Mouse (Mus musculus): ENCODE data around the gene Grm3.

Gene Grm3

GRCm38 (mm10) chr5:9724956-9725600 lies at the start of gene Grm3:
TSS of gene Grm3 (minus strand) at chr5:9725170.
- no peak for DNase-seq (ENCODE audit: low spot score in 2 of 2)

DNA sequence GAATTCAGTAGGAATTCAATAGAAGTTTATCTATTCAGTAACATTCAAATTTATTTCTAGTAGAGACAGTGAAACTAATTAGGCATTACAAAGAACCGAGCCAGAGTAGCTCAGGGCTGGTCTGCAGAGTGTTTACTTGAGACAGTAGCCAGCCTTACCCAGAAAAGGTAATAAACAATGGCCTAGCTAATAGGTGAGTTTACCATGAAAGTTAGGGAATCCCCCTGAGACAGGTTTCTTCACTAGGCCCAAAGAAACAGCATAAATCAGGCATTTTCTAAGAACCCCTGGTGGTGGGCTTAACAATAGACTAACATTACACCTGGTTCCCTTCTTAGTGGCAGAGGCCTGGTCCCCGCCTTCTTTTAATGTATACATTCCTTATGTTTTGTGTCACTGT lies 30.8 kb upstream of the Grm3 start:
- no peak for DNase-seq (ENCODE audit: low spot score in 2 of 2)

DNA sequence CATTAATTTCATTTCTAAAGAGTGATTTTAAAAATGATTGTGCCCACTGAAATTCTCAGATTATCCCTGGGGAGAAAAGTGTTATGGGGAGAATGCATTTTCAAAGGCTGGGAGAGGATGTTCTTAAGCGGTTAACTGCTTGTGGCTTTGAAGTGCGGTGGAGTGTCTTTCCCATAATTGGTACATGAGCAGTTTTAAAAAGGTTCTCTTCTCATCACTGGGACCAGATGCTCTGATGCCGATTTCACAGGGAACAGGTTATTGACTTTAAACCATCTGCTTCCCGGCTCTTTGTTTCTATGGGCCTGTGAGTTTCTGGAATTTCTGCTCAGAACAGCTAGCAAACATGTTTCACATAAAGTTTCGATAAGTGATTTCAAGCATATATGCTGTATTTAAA lies 23.2 kb upstream of the Grm3 start:
- DNase-seq (ENCODE audit: low spot score in 2 of 2), result no peak

- no peak for DNase-seq (ENCODE audit: low spot score in 2 of 2)
Measured at GRCm38 (mm10) chr5:9744120-9744519, 19.1 kb upstream of the Grm3 start.

DNA sequence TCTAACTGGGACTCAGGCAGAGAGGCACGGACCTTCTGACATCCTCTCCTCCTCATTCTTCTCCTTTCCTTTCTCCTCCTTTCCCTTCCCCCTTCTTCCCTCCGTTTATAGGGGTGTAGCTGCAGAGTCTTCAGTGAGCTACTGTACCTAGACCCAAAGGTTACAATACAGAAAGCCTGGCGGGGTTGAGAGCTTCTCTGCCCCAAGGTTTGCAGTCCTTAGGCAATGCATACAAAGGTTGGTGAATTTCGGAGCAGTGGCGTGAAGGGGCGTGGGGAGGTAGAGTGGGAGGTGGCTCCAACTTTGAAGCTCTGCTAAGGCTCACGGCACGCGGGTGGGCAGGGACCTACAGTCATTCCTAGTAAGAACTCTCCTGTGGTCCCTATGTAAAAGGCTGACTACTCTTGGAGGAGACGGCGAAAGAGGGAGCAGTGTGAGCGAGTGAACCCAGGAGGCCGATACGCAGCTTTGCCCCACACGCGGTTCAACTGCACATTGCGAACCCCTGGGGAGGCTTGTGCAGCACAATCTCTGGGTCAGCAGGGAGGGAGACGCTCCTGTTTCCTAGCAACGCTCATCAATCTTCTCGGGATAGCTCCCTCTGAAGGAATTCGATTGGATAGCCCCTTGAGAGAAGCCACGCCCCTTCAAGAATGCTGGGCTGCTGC lies 765 bp upstream of the Grm3 start:
- DNase-seq (ENCODE audit: low spot score in 2 of 2), result no peak

- DNase-seq (ENCODE audit: low spot score in 2 of 2), result no peak
Measured at GRCm38 (mm10) chr5:9724287-9724955, 549 bp downstream of the Grm3 start.

DNA sequence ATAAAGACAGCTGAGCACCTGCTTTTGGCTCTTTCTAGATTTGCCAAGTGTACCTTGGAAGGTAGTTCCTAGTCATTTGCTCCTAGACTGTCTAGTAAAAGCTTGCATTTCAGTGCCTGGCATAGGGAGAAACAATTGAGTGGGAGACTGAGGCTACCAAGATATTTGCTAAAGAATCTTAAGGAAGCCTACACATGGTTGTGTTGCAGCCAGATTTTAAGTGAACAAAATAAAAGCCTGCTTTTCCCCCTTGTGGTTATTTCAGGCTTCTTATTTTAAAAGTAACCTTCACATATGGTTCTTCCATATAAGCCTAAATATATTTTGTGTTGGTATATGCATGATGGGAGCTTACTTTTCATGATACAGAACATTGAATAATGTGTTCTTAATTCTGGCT lies 3.8 kb downstream of the Grm3 start:
- DNase-seq (ENCODE audit: low spot score in 2 of 2), result no peak

DNA sequence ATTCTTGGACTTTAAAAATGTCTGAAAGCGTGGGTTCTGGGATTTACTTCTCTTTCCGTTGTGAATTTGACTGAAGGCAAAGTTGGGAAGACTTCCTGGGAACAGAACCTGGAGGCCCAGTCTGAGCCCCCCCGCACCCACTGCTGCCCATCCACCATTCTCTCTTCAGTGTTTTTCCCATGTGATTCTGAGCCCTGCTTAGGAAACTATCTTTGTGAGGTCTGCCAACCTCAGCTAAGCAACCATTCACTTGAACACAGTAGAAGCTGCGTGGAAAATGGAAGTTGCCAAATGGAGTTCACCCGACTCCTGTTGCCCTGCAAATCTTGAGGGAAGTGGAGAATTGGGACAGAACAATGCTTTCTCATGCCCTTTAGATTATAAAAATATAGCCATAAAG lies 8.7 kb downstream of the Grm3 start:
- no peak for DNase-seq (ENCODE audit: low spot score in 2 of 2)

DNA sequence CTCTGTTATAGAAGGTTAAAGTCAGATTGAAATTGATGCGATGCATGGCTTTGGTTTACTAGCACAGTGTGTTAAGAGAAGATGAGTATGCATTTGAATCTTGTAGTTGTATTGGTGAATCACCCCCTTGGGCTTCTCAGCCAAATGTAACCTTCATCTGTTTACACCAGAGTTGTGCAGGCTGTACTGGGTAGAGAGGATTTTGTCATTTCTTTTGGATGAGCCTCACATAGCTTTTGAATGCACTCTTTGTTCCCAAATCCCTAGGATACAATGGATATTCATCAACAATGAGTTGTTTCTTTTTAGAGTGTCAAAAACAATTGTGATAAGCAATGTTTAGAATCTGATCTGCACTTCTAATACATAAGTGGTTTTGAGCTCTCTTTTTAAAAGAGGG lies 17.9 kb downstream of the Grm3 start:
- DNase-seq (ENCODE audit: low spot score in 2 of 2), result no peak

- DNase-seq (ENCODE audit: low spot score in 2 of 2), result no peak
Measured at GRCm38 (mm10) chr5:9703385-9704009, 21.5 kb downstream of the Grm3 start.

DNA sequence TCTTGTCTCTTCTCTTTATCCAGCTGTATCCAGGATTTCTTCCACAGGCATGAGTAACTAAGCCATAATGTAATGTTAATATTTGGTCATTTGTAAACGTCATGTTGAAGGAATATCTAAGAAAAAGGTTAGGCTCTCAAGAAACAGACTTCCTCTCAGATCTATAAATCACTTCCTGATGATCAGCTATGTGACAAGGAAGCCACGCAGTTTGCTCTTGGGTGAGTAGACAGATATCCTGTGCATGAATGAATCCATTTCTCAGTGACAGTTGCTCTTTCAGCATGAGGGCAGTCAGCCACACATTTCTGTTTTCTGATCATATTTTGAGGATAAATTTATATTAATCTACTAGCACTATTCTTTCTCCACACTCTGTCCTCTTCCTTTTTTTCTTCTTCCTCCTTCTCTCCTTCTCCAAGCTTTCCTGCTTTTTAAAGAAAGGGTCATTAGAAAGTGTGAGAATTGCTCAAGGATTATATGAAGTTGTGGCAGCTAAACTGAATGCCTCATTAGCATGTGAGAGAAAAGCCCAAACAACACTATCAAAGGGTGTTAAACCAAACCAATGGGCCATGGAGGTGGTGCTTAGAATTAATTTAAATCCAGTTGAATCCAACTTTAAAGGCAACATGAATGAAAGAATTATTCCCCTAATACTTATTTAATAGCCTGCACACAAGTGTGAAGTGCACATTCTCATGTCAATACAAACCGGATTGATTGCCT lies 22.1 kb downstream of the Grm3 start:
- no peak for DNase-seq (ENCODE audit: low spot score in 2 of 2)

- DNase-seq (ENCODE audit: low spot score in 2 of 2), result no peak
Measured at GRCm38 (mm10) chr5:9692333-9692732, 32.6 kb downstream of the Grm3 start.

DNA sequence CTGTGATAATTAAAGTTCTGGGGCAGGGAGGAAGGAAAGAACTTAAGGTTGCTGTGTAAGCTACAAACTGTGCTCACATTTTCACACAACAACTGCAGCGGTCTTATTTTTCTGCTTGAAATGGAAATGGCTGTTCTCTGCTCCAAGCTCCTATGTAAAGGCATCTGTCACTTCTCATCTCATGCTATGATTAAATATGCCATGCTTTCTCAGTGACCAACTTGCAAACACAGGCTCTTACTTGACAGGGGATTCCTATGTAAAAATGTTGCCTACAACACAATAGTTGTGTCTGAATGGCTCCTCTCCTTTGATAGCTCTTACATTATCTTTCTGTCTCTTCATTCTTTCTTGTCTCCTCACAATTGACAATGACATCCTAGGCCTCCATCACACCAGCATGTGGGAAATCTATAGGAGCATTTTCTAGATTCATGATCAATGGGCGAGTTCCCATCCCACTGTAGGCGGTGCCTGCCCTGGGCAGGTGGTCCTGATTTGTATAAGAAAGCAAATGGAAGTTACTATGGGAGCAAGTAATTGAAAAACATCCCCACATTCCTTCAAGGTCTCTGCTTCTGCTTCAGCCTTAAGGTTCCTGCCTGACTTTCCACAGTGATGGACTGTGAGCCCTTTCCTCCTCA lies 34.2 kb downstream of the Grm3 start:
- no peak for DNase-seq (ENCODE audit: low spot score in 2 of 2)

DNA sequence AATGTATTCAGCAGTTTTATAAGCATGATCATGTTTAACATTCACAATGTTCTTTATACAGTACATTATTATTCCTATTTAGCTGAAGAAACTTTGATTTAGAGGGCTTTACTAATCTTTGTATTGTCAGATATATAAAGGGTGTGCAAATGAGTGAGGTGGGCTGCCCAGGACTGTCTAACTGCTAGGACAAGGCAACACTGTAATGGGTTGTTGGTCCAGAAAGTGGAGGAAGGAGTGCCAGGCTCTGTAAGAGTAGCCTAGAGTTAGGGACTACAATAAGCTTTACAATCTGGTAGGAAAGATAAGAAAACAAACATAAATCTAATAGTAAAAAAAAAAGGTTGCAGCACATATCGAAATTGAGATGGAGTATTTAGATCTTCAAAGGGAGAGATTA lies 34.8 kb downstream of the Grm3 start:
- DNase-seq (ENCODE audit: low spot score in 2 of 2), result no peak

- no peak for DNase-seq (ENCODE audit: low spot score in 2 of 2)
Measured at GRCm38 (mm10) chr5:9683204-9683603, 41.8 kb downstream of the Grm3 start.

DNA sequence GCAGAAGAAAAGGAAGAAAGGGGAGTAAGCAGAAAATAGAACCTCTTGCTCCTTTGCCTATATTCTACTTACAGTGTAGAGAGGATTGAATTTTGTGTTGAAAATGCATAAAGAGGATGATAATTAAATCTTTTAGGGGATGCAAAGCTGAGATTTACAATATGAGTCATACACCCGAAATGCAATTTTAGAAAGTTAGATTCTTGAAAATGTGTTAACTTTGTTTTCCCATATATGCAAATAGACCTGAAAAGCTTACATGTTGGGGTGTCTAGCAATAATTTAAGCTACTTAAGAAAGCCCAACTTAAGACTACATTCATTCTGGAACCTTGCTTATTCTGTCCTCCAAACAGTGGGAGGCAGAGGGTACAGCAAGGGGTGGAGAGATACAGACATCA lies 56.0 kb downstream of the Grm3 start:
- no peak for DNase-seq (ENCODE audit: low spot score in 2 of 2)

GRCm38 (mm10) chr5:9663416-9663815 lies 61.6 kb downstream of the Grm3 start:
- DNase-seq (ENCODE audit: low spot score in 2 of 2), result no peak

DNA sequence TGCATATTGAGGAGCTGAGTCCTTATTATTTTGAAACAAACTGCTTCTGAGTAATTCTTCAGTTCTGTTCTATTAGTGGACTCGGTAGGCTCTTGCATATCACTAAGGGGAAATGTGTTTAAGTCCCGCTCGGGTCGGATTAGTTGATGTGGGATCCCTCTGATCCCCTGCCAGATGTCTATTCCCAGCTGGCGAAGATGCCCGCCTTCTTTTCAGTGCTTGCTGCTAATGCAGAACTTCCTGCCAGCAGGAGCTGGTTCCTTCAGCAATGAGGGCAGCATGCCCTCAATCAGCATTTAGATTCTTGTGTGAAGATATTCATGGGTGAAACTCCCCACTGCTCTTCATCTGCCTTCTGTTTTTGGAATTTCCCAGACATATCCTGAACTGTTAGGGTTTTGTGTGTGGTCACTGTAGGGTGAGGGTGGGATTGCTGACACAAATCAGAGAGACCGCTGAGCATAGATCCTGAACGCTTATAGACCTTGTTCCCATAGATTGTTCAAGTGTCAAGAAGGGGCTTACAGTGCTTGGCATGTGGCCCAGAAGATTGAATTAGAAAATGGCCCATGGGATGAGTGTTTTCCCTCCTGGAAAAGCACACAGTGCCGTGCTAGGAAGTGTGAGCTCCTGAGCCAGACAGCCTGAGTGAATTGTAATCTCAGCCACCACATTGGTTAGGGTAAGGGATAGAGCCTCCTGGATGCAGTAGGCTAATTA lies 62.9 kb downstream of the Grm3 start:
- no peak for DNase-seq (ENCODE audit: low spot score in 2 of 2)

GRCm38 (mm10) chr5:9638612-9639011 lies 86.4 kb downstream of the Grm3 start:
- no peak for DNase-seq (ENCODE audit: low spot score in 2 of 2)

- no peak for DNase-seq (ENCODE audit: low spot score in 2 of 2)
Measured at GRCm38 (mm10) chr5:9627220-9627619, 97.8 kb downstream of the Grm3 start.

- no peak for DNase-seq (ENCODE audit: low spot score in 2 of 2)
Measured at GRCm38 (mm10) chr5:9624396-9624795, 100.6 kb downstream of the Grm3 start.

Data from spleen, postnatal 14 days (tissue).